Mouse (Mus musculus) embryonic facial prominence, embryonic 11.5 days (tissue): Measurements from ENCODE around the gene Cuedc1. TPM values are rescaled to one million over a fixed set of nuclear protein-coding genes. Genes with fewer than 3 reads are reported as not detected.

Experiments used
- ATAC-seq: fragments of 200-750 bp; cut with Nextera tagmentation; replicated peaks from 2 replicates; pipeline ENCODE4 v1.8.0; 2017; ENCODE audit warnings: low read depth; ENCODE audit not compliant: insufficient number of reproducible peaks, low FRiP score, low TSS enrichment
- DNase-seq: peaks from one replicate; pipeline ENCODE4 v3.0.0-alpha.2; 2015; ENCODE audit warnings: low spot score
- H3K27ac ChIP-seq: fragments of 300-500 bp; sonication (generic); replicated peaks from 2 replicates; pipeline ENCODE4 v1.5.1; 2014; ENCODE audit warnings: mild to moderate bottlenecking, low read depth, low read length, control low read depth
- H3K27me3 ChIP-seq: fragments of 300-500 bp; sonication (generic); 2 replicates; pipeline ENCODE4 v1.6.1; 2014; ENCODE audit warnings: mild to moderate bottlenecking, low read length, moderate library complexity, mixed read lengths; ENCODE audit not compliant: control insufficient read depth, insufficient read depth
- H3K36me3 ChIP-seq: fragments of 300-500 bp; sonication (generic); replicated peaks from 2 replicates; pipeline ENCODE4 v1.6.1; 2014; ENCODE audit warnings: low read depth, mild to moderate bottlenecking, low read length, moderate library complexity, mixed read lengths; ENCODE audit not compliant: control insufficient read depth, insufficient read depth
- H3K4me1 ChIP-seq: fragments of 300-500 bp; sonication (generic); 2 replicates; pipeline ENCODE4 v1.6.1; 2014; ENCODE audit warnings: low read length, mixed read lengths; ENCODE audit not compliant: control insufficient read depth, insufficient read depth
- H3K4me2 ChIP-seq: fragments of 300-500 bp; sonication (generic); 2 replicates; pipeline ENCODE4 v1.6.1; 2014; ENCODE audit warnings: low read depth, mild to moderate bottlenecking, control low read depth, low read length, moderate library complexity
- H3K4me3 ChIP-seq: fragments of 300-500 bp; sonication (generic); 2 replicates; pipeline ENCODE4 v1.5.1; 2014; ENCODE audit warnings: low read depth, low read length, control low read depth
- H3K9ac ChIP-seq: fragments of 300-500 bp; sonication (generic); replicated peaks from 2 replicates; pipeline ENCODE4 v1.6.1; 2014; ENCODE audit warnings: mild to moderate bottlenecking, control low read depth, low read length
- H3K9me3 ChIP-seq: fragments of 300-500 bp; sonication (generic); replicated peaks from 2 replicates; pipeline ENCODE4 v1.6.1; 2016; ENCODE audit warnings: mild to moderate bottlenecking, low read length, inconsistent platforms, mixed read lengths; ENCODE audit not compliant: control insufficient read depth
- WGBS: fragments of 180-500 bp; shearing (Covaris S2); extraction: QIAGEN DNeasy Blood & Tissue Kit; methylation state at CpG from one replicate; pipeline ENCODE4 v1.1.7; 2014; 5-methylcytosine and 5-hydroxymethylcytosine counted together
- polyA plus RNA-seq: library from polyadenylated mRNA; unstranded; fragments of >200 nt; fragmentation: Nextera tagmentation; extraction: Ambion mirVana; gene quantifications from 2 replicates; pipeline ENCODE4 v1.2.1, GENCODE M21; 2014

The Cuedc1 gene
- polyA plus RNA-seq, 1 experiment from 2014 or later: 11.2 TPM

DNA sequence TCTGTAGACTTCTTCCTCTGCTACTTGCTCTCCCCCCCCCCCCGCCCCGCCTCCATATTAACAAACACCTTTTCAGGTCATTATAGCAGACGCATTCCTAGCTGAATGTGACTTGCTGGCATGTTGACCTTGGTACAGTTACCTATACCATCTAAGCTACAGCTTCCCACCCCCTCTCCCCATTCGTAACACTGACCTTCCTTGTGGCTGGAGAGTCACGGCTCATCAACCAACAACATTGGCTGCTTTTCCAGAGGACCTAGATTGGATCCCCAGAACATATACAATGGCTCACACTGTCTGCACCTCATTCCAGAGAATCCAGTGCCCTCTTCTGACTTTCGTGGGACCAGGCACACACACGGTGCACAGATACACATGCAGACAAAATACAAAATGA is 27.6 kb downstream of the Cuedc1 start:
- no peak overlapping the region for H3K4me2 ChIP-seq
- H3K4me1 ChIP-seq: no peaks in the 10 kb centered on the region; the same call in 1 of the 2 replicates
- H3K4me3 ChIP-seq: no peak overlapping the region
- no peaks in the 10 kb centered on the region for H3K9me3 ChIP-seq
- WGBS: 69% methylated on average over 7 of the region's 7 CpGs
- no peaks in the 10 kb centered on the region for H3K36me3 ChIP-seq
- no peak for DNase-seq
- no peak overlapping the region for H3K9ac ChIP-seq
- ATAC-seq: no peak
- no peak overlapping the region for H3K27ac ChIP-seq
- H3K27me3 ChIP-seq: no peaks in the 10 kb centered on the region

DNA sequence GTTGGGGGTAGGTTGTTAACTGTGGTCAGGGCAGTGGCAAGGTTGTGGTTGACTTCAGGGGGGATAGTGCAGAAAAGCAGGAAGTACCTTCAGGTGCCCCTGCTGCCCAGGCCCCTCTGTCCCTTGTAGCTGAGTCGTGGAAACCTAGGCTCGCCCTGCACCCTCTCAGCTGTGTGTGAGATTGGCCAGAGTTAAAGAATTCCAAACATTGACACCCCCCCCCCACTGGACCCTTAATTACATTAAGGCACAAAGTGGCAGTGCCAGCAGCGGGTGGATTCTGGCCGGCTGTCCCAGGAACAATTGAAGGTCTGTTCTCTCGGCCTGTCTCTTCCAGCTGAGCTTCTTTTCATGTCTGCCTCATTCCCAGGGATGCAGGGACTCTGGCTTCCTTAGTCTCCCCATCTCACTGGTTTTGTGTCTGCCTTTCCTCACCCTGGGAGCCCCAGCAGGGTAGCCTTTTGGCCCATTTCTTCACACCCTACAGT is 28.5 kb downstream of the Cuedc1 start:
- Histone ChIP-seq H3K27ac (peak overlapping the region; percentile 35; the same call in 1 of the 2 replicates), H3K4me2 (no peak overlapping the region), H3K4me1 (no peaks in the 10 kb centered on the region; the same call in 1 of the 2 replicates), H3K9me3 (no peaks in the 10 kb centered on the region), H3K9ac (no peak overlapping the region), H3K27me3 (no peaks in the 10 kb centered on the region), H3K4me3 (no peak overlapping the region), H3K36me3 (no peaks in the 10 kb centered on the region)
- 12% methylated on average over 5 of the region's 5 CpGs for WGBS
- DNase-seq (peak; percentile 48), ATAC-seq (no peak)

DNA sequence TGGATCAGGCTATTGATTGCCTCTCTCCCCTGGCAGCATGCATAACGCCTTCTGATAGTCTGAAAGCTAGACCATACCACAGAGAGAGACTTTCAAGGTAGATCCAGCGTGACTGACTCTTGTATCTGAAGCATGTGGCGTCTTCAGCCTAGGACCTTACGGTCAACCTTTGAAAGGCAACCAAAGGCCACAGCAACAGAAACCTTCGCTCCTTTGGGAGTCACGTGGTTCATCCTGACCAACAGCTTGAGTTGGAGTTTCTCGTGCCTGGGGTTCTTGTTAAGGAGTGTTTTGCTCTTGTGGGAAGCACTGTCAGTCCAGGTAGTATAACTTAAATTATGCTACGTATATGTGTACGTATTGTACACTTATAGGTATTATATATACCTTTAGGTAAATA is 30.6 kb downstream of the Cuedc1 start:
- no peaks in the 10 kb centered on the region for H3K9me3 ChIP-seq
- WGBS: 92% methylated on average over 9 of the region's 9 CpGs
- no peak overlapping the region for H3K4me2 ChIP-seq
- H3K27me3 ChIP-seq: no peaks in the 10 kb centered on the region
- no peak overlapping the region for H3K9ac ChIP-seq
- no peak for ATAC-seq
- H3K36me3 ChIP-seq: no peaks in the 10 kb centered on the region
- H3K4me1 ChIP-seq: no peaks in the 10 kb centered on the region; the same call in 1 of the 2 replicates
- no peak for DNase-seq
- H3K27ac ChIP-seq: no peak overlapping the region
- H3K4me3 ChIP-seq: no peak overlapping the region

DNA sequence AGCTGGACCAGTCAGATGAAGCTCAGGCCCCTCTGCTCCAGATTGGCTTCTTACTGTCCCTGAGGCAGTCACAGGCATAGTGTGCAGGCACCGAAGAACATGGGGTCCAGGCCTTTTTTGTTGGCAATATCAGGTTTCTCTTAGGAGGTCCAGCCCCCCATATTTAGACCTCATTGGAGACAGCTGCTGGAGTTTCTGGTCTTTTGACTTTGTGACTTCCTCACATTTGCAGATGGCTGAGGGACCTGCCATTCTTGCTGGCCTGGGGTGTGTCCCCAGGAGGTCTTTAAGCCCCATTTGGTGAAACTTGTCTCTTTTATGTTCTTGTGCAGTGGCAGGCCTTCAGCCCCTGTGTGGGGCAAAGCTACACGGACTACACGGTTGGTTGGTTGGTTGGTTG is 31.4 kb downstream of the Cuedc1 start:
- Histone ChIP-seq H3K4me3 (no peak overlapping the region), H3K4me1 (no peaks in the 10 kb centered on the region; the same call in 1 of the 2 replicates), H3K27me3 (no peaks in the 10 kb centered on the region), H3K27ac (no peak overlapping the region), H3K9ac (no peak overlapping the region), H3K36me3 (no peaks in the 10 kb centered on the region), H3K9me3 (no peaks in the 10 kb centered on the region), H3K4me2 (no peak overlapping the region)
- DNase-seq (no peak), ATAC-seq (no peak)
- WGBS: 61% methylated on average over 3 of the region's 3 CpGs

DNA sequence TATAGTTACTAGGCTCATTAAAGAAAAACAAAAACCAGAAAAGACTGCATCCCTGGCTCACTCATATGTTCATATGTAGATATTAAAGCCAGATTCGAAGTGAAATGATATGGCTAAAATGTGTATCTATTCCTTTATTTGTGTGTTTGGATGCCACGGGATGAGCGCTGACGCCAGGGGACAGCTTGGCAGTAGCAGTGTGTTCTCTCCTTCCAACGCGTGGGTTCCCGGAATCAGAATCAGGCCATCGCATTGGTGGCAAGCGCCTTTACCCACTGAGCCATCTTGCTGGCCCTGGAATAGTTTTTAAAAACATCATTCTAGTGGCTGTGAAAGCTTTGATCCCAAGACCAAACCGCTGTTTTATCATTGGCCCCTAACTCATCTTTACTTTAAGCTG is 32.1 kb downstream of the Cuedc1 start:
- Histone ChIP-seq H3K4me3 (no peak overlapping the region), H3K9me3 (no peaks in the 10 kb centered on the region), H3K9ac (no peak overlapping the region), H3K36me3 (no peaks in the 10 kb centered on the region), H3K27me3 (no peaks in the 10 kb centered on the region), H3K4me1 (no peaks in the 10 kb centered on the region; the same call in 1 of the 2 replicates), H3K4me2 (no peak overlapping the region), H3K27ac (no peak overlapping the region)
- WGBS: 96% methylated on average over 10 of the region's 10 CpGs
- ATAC-seq (no peak), DNase-seq (no peak)

DNA sequence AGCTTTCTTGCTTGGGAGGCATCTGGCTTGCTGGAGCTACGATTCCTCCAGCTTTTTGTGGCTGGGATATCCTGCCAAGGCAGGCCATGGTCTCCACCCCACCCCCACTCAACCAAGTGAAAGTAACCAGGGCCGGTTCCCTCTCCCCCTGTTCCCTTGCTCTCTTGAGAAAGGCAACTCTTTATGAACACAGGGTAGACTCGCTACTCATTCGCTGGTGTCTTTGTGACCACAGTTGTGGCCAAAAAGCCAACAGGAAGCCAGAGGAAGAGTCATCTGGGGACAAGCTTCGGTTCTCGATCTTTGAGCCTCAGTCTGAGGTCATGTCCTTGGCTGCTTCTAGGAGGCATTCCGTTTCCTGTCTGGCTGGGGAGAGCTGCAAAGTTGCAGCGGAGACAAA is 34.0 kb downstream of the Cuedc1 start:
- Histone ChIP-seq H3K27ac (no peak overlapping the region; the same call in 1 of the 2 replicates), H3K4me1 (no peaks in the 10 kb centered on the region; the same call in 1 of the 2 replicates), H3K36me3 (no peaks in the 10 kb centered on the region), H3K4me3 (no peak overlapping the region), H3K27me3 (no peaks in the 10 kb centered on the region), H3K9ac (no peak overlapping the region), H3K4me2 (no peak overlapping the region), H3K9me3 (no peaks in the 10 kb centered on the region)
- no peak for ATAC-seq
- no peak for DNase-seq
- WGBS: 54% methylated on average over 8 of the region's 8 CpGs

DNA sequence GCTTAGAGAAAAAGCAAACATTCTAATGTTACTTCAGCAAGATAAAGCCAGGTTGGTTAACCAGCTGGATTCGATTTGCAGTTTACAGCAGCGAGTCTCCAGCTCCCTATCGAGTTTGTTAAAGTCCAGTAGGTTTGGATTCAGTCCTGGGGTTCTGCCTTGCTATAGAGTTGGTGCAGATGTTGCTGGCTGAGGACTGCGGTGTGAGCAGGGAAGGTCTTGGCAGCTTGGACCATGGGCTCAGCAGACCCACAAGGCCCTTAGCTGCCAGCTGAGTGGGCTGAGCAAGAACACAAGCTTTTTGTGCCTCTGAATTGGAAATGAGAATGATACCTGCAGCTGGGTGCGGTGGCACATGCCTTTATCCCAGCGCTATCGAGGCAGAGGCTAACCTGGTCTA is 37.4 kb downstream of the Cuedc1 start:
- Histone ChIP-seq H3K4me1 (peaks cover 5% of the 10 kb centered on the region), H3K9me3 (no peaks in the 10 kb centered on the region), H3K27ac (0 out of 2 replicates have a peak overlapping the region, but pooled peaks have one; percentile 10), H3K4me3 (no peak overlapping the region), H3K4me2 (no peak overlapping the region), H3K9ac (no peak overlapping the region), H3K27me3 (no peaks in the 10 kb centered on the region), H3K36me3 (no peaks in the 10 kb centered on the region)
- no peak for ATAC-seq
- DNase-seq: peak; percentile 31
- WGBS: 56% methylated on average over 7 of the region's 7 CpGs

DNA sequence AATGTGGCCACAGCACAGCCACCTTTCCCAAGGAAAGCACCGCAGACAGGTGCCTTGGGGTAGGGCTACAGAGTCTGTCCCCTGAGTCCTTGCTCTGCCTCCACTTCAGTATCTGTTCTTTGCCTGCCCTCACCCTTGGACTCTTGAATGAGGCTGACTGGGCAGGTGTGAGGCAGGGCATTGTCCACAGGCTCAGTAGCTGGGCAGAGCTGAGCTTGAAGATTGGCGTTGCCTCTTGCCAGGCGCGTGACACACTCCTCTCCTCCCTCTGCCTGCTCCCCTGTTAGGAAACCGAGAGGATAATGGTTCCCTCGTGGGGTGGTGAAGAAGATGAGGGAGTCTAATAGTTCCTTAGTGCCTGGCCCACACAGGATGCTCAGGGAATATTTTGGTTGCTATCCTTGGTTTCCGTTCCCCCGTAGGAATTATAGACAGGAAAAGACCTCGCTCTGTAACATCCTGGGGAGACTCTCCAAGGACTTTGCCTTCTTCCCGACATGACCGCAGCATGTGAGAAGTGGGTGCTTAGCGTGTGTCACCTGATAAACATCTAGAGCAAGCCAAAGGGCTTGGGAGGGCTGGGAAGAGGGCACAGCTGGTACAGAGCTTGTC is 40.1 kb downstream of the Cuedc1 start:
- Histone ChIP-seq H3K4me1 (peaks cover 7% of the 10 kb centered on the region), H3K27me3 (no peaks in the 10 kb centered on the region), H3K27ac (no peak overlapping the region; the same call in none of the 2 replicates), H3K36me3 (no peaks in the 10 kb centered on the region), H3K4me3 (no peak overlapping the region), H3K9ac (no peak overlapping the region), H3K4me2 (no peak overlapping the region), H3K9me3 (no peaks in the 10 kb centered on the region)
- no peak for ATAC-seq
- no peak for DNase-seq
- 72% methylated on average over 12 of the region's 12 CpGs for WGBS
